Mouse (Mus musculus) large intestine, adult 2 months (tissue): ENCODE measurements around the gene Gm21865. TPM values are rescaled to one million over a fixed set of nuclear protein-coding genes. Genes with fewer than 3 reads are reported as not detected.
"Not testable (repeated sequence)": the region's sequence is repeated elsewhere in the genome, so short reads cannot be mapped to it uniquely, and the experiment has no call there.

Experiments
- DNase-seq: peaks from one replicate; pipeline ENCODE4 v3.0.0-alpha.2; 2012; ENCODE audit warnings: low read depth, low spot score
- WGBS: fragments of 180-500 bp; shearing (Covaris S2); methylation state at CpG from one replicate; pipeline ENCODE4 v1.1.7; 2018; 5-methylcytosine and 5-hydroxymethylcytosine counted together
- polyA plus RNA-seq: library from polyadenylated mRNA; depleted of rRNA; stranded (reverse); fragments of >200 nt; gene quantifications from 2 replicates; pipeline ENCODE4 v1.2.3, GENCODE M21; 2012; rRNA removed

Gm21865 gene
- not detected in 2 replicates for polyA plus RNA-seq

GRCm38 (mm10) chrY:40316803-40317202 lies at the start of gene Gm21865:
Gene Gm21865 (minus strand): TSS chrY:40316903.
- 65% methylated on average over 3 of the region's 7 CpGs for WGBS
- not testable (repeated sequence) for DNase-seq

Other genes starting within 250 kb of the Gm21865 start
- gene Gm21882, start 64.6 kb upstream of the Gm21865 start, polyA plus RNA-seq: not detected in 2 replicates